Mouse (Mus musculus) stomach, embryonic 15.5 days (tissue): ENCODE measurements around the gene Stx18. TPM values are rescaled to one million over a fixed set of nuclear protein-coding genes. Genes with fewer than 3 reads are reported as not detected.

Source experiments
- ATAC-seq: fragments of 200-750 bp; cut with Nextera tagmentation; 2 replicates; pipeline ENCODE4 v1.8.0; 2017; ENCODE audit warnings: low read depth, moderate number of reproducible peaks, moderate TSS enrichment; ENCODE audit not compliant: insufficient read depth, low FRiP score
- H3K27ac ChIP-seq: fragments of 300-500 bp; sonication (generic); 2 replicates; pipeline ENCODE4 v1.5.1; 2015; ENCODE audit warnings: mild to moderate bottlenecking, inconsistent platforms
- H3K27me3 ChIP-seq: fragments of 300-500 bp; sonication (generic); replicated peaks from 2 replicates; pipeline ENCODE4 v1.6.1; 2015; ENCODE audit warnings: inconsistent platforms
- H3K36me3 ChIP-seq: fragments of 300-500 bp; sonication (generic); 2 replicates; pipeline ENCODE4 v1.6.1; 2015; ENCODE audit warnings: inconsistent platforms
- H3K4me1 ChIP-seq: fragments of 300-500 bp; sonication (generic); 2 replicates; pipeline ENCODE4 v1.6.1; 2015; ENCODE audit warnings: inconsistent platforms
- H3K4me2 ChIP-seq: fragments of 300-500 bp; sonication (generic); 2 replicates; pipeline ENCODE4 v1.6.1; 2015; ENCODE audit warnings: mild to moderate bottlenecking, inconsistent platforms
- H3K4me3 ChIP-seq: fragments of 300-500 bp; sonication (generic); replicated peaks from 2 replicates; pipeline ENCODE4 v1.5.1; 2015; ENCODE audit warnings: inconsistent platforms
- H3K9ac ChIP-seq: fragments of 300-500 bp; sonication (generic); 2 replicates; pipeline ENCODE4 v1.6.1; 2015; ENCODE audit warnings: inconsistent platforms
- H3K9me3 ChIP-seq: fragments of 300-500 bp; sonication (generic); 2 replicates; pipeline ENCODE4 v1.6.1; 2016; ENCODE audit warnings: inconsistent platforms
- WGBS: fragments of 180-500 bp; shearing (Covaris S2); methylation state at CpG from one replicate; pipeline ENCODE4 v1.1.7; 2015; 5-methylcytosine and 5-hydroxymethylcytosine counted together
- polyA plus RNA-seq: library from polyadenylated mRNA; unstranded; fragments of >200 nt; fragmentation: Nextera tagmentation; extraction: Ambion mirVana; gene quantifications from 2 replicates; pipeline ENCODE4 v1.2.1, GENCODE M21; 2015

Stx18 gene
- polyA plus RNA-seq, 1 experiment from 2014 or later, result 37.2 TPM

DNA sequence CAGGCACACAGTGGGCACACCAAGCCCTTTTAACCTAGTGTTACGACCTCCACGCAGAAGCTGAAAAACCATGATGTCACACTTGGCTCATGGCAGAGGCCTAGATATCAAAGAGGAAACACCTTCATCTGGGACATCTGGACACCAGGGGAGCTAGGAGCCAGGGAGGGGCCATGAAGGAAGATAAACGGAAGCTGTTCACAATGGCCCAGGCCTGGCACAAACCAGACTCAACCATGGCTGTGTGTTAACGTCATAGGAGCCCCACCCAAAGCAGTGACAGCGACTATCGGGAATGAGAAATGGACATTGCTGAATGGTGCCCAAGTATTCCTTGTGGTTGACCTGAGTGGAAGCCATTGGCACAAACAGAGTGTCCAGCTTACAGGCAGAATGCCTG is 108.0 kb downstream of the Stx18 start:
- no peak for ATAC-seq
- no peaks in the 10 kb centered on the region for H3K4me1 ChIP-seq
- H3K9me3 ChIP-seq, result no peaks in the 10 kb centered on the region
- H3K27ac ChIP-seq, result no peak overlapping the region
- H3K27me3 ChIP-seq, result no peaks in the 10 kb centered on the region
- WGBS, result 85% methylated on average over 6 of the region's 6 CpGs
- no peak overlapping the region for H3K4me2 ChIP-seq
- no peak overlapping the region for H3K4me3 ChIP-seq
- no peaks in the 10 kb centered on the region for H3K36me3 ChIP-seq
- H3K9ac ChIP-seq, result no peak overlapping the region

DNA sequence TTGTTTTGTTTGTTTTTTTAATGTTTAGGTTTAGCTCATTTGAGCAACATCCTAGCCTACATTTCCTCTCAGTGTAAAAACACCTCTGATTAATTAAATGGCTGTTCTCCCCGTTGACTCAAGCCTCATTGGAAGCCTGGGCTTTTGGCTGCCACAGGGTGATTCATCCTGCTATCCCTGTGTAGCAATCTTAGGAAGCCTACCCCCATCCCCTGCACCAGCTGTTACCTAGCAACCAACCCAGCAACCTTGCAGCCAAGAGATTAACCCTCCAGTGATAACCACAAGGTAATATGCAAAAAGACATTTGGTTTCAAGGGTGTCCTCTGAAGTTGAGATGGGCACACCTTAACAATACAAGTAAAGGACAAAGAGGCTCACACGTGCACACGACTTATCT is 112.7 kb downstream of the Stx18 start:
- Histone ChIP-seq H3K9ac (no peak overlapping the region), H3K4me3 (no peak overlapping the region), H3K4me2 (no peak overlapping the region), H3K36me3 (peaks cover 5% of the 10 kb centered on the region; the same call in 1 of the 2 replicates), H3K4me1 (no peaks in the 10 kb centered on the region), H3K27ac (no peak overlapping the region), H3K27me3 (no peaks in the 10 kb centered on the region), H3K9me3 (no peaks in the 10 kb centered on the region)
- WGBS, result 46% methylated on average over 3 of the region's 3 CpGs
- ATAC-seq, result no peak

DNA sequence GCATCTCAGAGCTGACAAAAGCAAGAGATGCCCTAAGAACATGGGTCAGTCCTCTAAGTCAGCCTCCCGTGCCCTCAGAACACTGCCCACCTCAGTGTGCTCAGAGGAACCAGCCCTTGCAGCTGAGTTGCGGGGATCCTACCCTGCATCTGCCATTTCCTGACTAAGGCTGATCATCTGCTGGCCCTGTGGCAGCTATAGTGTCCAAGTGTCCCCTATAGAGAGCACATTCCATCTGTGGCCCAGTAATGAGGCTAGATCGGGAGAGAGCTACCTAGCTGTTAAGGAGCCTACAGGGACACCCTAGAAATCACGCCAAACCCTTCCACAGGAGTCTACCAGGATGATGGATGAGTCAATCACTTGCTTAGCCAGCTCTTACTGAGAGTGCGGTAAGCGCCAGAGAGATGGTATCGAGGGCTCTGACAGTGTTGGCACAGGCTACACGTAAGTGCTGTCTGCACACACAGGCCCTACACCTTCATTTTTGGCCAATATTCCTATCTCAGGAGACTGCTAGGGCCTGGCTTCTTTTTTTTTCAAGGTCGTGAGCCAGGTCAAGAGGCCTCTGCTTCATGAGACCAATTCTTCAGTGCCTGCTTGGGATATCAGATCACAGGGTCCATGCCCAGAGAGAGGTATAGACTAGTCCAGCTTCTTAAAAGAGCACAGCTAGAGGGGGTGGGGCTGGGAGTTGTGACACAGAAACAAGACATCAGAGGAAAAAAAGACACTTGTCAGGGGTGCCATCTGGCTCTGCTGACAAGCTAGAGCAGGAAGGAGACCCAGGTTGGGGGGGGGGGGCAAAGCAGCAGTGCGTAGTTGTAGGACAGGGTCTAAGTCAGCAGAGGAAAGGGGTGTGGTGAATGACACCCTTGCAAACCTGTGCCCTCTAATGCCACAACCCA is 113.9 kb downstream of the Stx18 start:
- Histone ChIP-seq H3K4me1 (no peaks in the 10 kb centered on the region), H3K27ac (no peak overlapping the region), H3K9me3 (no peaks in the 10 kb centered on the region), H3K27me3 (no peaks in the 10 kb centered on the region), H3K4me2 (no peak overlapping the region), H3K36me3 (peaks cover 5% of the 10 kb centered on the region; the same call in 1 of the 2 replicates), H3K4me3 (no peak overlapping the region), H3K9ac (no peak overlapping the region)
- 82% methylated on average over 9 of the region's 10 CpGs for WGBS
- no peak for ATAC-seq

DNA sequence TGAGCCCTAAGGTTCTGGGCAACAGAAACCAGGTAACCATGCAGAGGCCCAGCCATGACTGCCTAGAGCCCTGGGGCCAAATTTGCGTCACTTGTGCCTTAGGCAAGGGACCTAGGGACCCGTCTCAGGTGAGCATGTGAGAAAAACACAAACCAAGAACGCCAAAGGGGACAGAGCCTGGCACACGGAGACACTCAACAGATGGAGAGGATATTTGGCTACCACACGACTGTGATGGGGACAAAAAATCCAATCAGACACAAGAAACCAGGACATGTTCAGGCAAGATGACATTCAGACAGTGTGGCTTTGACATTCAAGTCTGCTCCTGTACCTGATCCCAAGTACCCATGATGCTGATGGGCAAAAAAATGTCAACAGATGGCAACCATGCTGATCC is 115.1 kb downstream of the Stx18 start:
- WGBS, result 86% methylated on average over 5 of the region's 5 CpGs
- Histone ChIP-seq H3K4me1 (0 out of 2 replicates have a peak, but pooled peaks cover under 1% of the 10 kb centered on the region), H3K27me3 (no peaks in the 10 kb centered on the region), H3K36me3 (peaks cover 5% of the 10 kb centered on the region; the same call in 1 of the 2 replicates), H3K27ac (no peak overlapping the region), H3K4me2 (no peak overlapping the region), H3K9ac (no peak overlapping the region), H3K9me3 (no peaks in the 10 kb centered on the region), H3K4me3 (no peak overlapping the region)
- ATAC-seq, result no peak

DNA sequence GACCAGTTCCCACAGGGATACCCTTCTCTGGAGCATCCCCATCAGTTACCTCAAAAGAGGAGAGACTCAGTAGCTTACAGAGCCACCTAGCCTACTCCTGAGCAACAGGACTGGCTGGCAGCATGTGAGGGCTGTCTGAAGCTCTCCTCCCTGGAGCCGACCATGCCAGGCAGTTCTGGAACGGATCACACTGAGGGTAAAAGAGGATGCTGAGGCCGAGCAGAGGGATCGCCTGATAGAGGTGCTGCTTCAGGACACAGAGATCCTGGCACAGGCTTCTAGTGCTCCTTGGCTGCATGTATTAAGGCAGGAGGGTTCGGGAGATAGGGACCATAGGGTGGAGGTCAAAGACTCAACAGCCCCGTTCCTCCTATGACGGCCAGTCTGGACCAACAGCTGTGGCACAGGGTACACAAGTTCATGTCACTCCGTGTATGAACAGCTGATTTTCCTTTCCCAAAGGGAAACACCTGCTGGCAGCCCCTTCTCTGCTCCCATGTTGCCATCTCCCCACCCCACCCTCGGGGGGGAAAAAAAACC is 119.0 kb downstream of the Stx18 start:
- ATAC-seq, result no peak
- Histone ChIP-seq H3K36me3 (peaks cover 5% of the 10 kb centered on the region; the same call in 1 of the 2 replicates), H3K27ac (no peak overlapping the region), H3K4me2 (no peak overlapping the region), H3K27me3 (peaks cover 20% of the 10 kb centered on the region; the same call in 1 of the 2 replicates), H3K4me1 (0 out of 2 replicates have a peak, but pooled peaks cover 9% of the 10 kb centered on the region), H3K9me3 (no peaks in the 10 kb centered on the region), H3K9ac (no peak overlapping the region), H3K4me3 (no peak overlapping the region)
- 69% methylated on average over 9 of the region's 9 CpGs for WGBS

DNA sequence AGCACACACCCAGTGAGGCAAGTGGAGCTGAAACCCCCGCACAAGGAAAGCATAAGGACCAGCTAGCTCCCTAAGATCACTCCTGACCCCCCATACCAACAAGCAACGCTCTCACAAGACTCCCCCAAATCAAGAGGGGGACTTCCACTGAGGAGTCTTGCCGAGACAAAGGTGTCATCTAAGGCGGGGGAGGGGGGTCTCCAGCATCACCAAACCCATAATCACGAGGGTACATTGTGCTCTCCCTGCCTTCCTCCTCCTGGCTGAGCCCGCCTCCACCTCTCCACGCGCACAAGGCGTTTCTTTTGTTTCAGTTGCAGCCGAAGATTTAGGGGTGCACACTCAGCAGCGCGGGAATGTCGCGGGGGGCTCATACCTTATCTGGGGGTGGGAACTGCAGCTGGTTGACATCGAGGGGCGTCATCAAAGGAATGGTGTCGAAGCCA is 120.0 kb downstream of the Stx18 start:
- no peak for ATAC-seq
- H3K9ac ChIP-seq, result peak overlapping the region; percentile 55

DNA sequence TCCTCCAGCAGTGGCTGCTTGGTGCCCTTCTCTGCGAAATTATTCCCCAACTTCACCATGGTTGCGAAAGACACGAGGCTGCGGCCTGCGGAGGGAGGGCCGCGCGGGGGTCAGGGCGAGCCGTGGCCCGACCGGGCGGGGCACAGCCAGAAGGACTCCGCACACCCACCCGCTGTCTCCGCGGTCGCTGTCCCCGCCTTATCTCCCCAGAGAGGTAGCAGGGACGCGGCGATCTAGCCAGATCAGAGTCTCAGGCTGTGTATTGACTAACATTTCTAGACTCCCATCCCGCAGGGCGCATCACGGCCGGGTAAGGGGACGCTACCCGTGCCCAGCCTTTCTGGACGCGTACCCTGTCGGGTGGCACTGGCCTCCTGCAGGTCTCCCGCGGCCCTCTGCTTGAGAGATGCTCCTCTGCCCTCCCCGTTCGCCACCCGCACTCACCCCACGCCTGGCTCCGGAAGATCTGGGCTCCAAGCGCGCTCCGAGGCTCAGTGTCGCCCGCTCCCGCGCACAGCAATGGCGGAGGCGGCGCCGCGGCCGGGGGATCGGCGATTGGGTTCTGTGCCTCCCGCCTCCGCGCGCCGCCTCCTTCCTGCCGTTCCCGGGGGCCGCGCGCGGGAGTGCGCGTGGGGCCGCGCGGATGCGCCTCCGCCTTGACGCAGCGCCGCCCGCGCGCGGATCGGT is 120.5 kb downstream of the Stx18 start:
- ATAC-seq, result peak; percentile 64; the same call in 1 of the 2 replicates
- Histone ChIP-seq H3K4me3 (peak overlapping the region; percentile 73), H3K36me3 (peaks cover 5% of the 10 kb centered on the region; the same call in 1 of the 2 replicates), H3K4me2 (peak overlapping the region; percentile 92), H3K9me3 (no peaks in the 10 kb centered on the region), H3K27me3 (peaks cover 20% of the 10 kb centered on the region; the same call in 1 of the 2 replicates), H3K9ac (peak overlapping the region; percentile 55), H3K4me1 (0 out of 2 replicates have a peak, but pooled peaks cover 9% of the 10 kb centered on the region), H3K27ac (no peak overlapping the region)
- under 1% methylated on average over 69 of the region's 79 CpGs for WGBS

More for the DNA sequence above, 120.0 kb downstream of the Stx18 start:
- H3K27ac ChIP-seq, result no peak overlapping the region
- peak overlapping the region; percentile 73 for H3K4me3 ChIP-seq
- no peaks in the 10 kb centered on the region for H3K9me3 ChIP-seq
- WGBS, result 3% methylated on average over 17 of the region's 17 CpGs
- peaks cover 20% of the 10 kb centered on the region; the same call in 1 of the 2 replicates for H3K27me3 ChIP-seq
- H3K4me1 ChIP-seq, result 0 out of 2 replicates have a peak, but pooled peaks cover 9% of the 10 kb centered on the region
- H3K36me3 ChIP-seq, result peaks cover 5% of the 10 kb centered on the region; the same call in 1 of the 2 replicates
- peak overlapping the region; percentile 92 for H3K4me2 ChIP-seq

DNA sequence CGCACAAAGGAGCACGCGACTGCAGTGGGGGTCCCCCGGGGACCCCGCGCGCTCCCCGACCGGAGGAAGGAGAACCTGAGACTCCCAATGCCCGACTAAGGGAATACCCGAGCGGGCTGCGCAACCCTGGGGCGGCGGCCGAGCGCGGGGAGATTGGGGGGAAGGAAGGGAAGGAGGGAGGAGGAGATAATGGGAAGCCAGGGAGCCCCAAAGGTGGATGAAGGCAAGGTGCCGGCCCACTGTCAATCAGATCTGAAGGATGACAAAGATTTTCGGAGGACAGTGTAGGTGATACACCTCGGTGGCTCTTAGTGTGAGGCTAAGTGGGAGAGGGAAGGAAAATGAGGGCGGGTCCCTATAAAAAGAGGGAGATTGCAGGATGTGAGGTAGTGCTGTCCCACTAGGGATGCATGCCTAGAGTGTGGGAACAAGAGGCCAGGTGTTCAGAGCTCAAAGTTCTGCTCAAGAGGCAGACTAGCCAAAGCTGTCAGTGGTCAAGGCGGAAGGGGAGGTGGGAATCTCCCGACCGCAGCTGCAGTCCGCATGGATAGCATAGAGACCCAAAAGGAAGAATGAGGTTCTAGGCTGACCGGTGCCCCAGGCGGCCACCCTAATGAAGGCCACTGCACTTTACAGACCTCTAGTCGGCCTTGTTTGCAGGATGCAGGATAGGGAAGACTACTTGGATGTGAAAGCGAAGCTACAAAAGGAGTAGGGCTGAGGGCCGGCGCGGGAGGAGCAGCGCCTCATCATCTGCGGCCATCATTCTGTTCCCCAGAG is 121.3 kb downstream of the Stx18 start, which contains the start of gene Nsg1:
Nsg1 (minus strand) TSS at position 274 of the 780 bp plus-strand sequence.
- H3K4me1 ChIP-seq, result 0 out of 2 replicates have a peak, but pooled peaks cover 9% of the 10 kb centered on the region
- peaks cover 3% of the 10 kb centered on the region; the same call in 1 of the 2 replicates for H3K36me3 ChIP-seq
- peaks cover 20% of the 10 kb centered on the region; the same call in 1 of the 2 replicates for H3K27me3 ChIP-seq
- no peak within 1 kb of the TSS for H3K27ac ChIP-seq
- 10% methylated on average over 35 of the region's 35 CpGs for WGBS
- peak within 1 kb of the TSS; percentile 73 for H3K4me3 ChIP-seq
- peak; percentile 8; the same call in 1 of the 2 replicates for ATAC-seq
- no peaks in the 10 kb centered on the region for H3K9me3 ChIP-seq
- H3K9ac ChIP-seq, result peak within 1 kb of the TSS; percentile 55
- peak within 1 kb of the TSS; percentile 92 for H3K4me2 ChIP-seq

DNA sequence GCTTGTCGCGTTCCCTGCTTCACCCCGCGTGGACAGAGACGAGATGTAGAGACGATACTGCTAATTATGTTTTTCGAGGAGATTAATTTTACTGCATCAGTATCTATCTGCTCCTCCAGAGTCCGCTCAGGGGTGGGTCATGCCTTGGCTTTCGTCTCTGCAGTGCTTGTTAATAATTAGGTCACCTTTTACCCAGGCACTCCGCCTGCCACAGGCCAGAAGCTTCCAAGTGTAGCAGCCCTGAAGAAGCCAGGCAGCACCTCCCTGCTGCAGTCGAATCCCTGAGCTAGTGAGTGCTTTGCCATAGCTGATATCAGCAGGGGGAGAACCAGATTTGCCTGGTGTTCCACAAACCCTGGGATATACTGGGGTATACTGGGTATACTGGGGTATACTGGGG is 130.0 kb downstream of the Stx18 start:
- Histone ChIP-seq H3K4me2 (no peak overlapping the region), H3K27me3 (no peaks in the 10 kb centered on the region), H3K4me1 (no peaks in the 10 kb centered on the region), H3K27ac (no peak overlapping the region), H3K9me3 (no peaks in the 10 kb centered on the region), H3K9ac (no peak overlapping the region), H3K36me3 (no peaks in the 10 kb centered on the region), H3K4me3 (no peak overlapping the region)
- WGBS, result 71% methylated on average over 11 of the region's 11 CpGs
- ATAC-seq, result no peak

DNA sequence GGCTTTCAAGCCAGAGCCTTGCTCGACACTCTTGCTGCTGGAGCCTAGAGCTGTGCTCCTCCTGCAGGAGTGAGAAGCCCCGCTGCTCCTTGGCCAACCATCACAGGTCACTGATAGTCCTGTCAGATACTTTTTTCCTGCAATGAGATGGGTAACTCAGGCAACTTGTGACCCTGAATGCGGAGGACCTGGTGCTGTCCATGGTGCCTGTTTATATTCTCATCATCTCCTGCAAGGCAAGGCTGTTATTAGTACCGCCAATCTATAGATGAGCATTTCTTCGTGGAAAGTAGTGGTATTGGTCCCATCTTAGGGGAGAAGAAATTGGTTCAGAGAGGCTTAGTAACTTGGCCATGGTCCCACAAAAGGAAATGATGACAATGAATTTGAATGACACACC is 135.2 kb downstream of the Stx18 start:
- Histone ChIP-seq H3K36me3 (no peaks in the 10 kb centered on the region), H3K9ac (no peak overlapping the region), H3K9me3 (no peaks in the 10 kb centered on the region), H3K27ac (no peak overlapping the region), H3K27me3 (no peaks in the 10 kb centered on the region), H3K4me1 (no peaks in the 10 kb centered on the region), H3K4me2 (no peak overlapping the region), H3K4me3 (no peak overlapping the region)
- no peak for ATAC-seq
- WGBS, result 42% methylated on average over 5 of the region's 5 CpGs
